Mouse (Mus musculus) left cerebral cortex, adult 18-20 months (tissue): ENCODE measurements around the gene Nasp. TPM values are rescaled to one million over a fixed set of nuclear protein-coding genes. Genes with fewer than 3 reads are reported as not detected.

ENCODE experiments used
- total RNA-seq, 2 experiments: library from RNA; stranded (reverse); gene quantifications; 2 replicates each; pipeline ENCODE4 v1.2.3; 2021

Gene Nasp
- total RNA-seq, 2 experiments from 2014 or later, result 24.4 to 30.2 TPM

Other genes starting within 250 kb of the Nasp start
- gene Mast2, start 163.8 kb downstream of the Nasp start, total RNA-seq, result 100 to 1,000 TPM; 108 to 112 TPM
- gene Ipp, start 120.4 kb downstream of the Nasp start, total RNA-seq, result 10 to 100 TPM; 18.4 to 19.2 TPM
- 1 to 10 TPM; 8.6 to 9.5 TPM for gene Tmem69, start 72.0 kb downstream of the Nasp start, total RNA-seq
- 10 to 100 TPM; 40.5 to 47.2 TPM for gene Gpbp1l1, start 70.3 kb downstream of the Nasp start, total RNA-seq
- gene Ccdc17, start 31.3 kb downstream of the Nasp start, total RNA-seq, result 1 to 10 TPM; 3.9 to 6.1 TPM
- gene Akr1a1, start 23.7 kb upstream of the Nasp start, total RNA-seq, result 100 to 1,000 TPM; 419 to 426 TPM
- 100 to 1,000 TPM; 145 to 162 TPM for gene Prdx1, start 57.6 kb upstream of the Nasp start, total RNA-seq
- 10 to 100 TPM; 16.1 to 17.5 TPM for gene Mmachc, start 80.5 kb upstream of the Nasp start, total RNA-seq
- gene Ccdc163, start 80.6 kb upstream of the Nasp start, total RNA-seq, result 1 to 10 TPM; 5.5 to 6.2 TPM
- 1 to 10 TPM; 3.6 to 4.5 TPM for gene Tesk2, start 93.0 kb upstream of the Nasp start, total RNA-seq
- gene Toe1, start 179.7 kb upstream of the Nasp start, total RNA-seq, result 10 to 100 TPM; 12.5 to 15.1 TPM
- 1 to 10 TPM; 2.0 to 3.3 TPM for gene Mutyh, start 179.8 kb upstream of the Nasp start, total RNA-seq
- gene Hpdl, start 193.8 kb upstream of the Nasp start, total RNA-seq, result 1 to 10 TPM; 1.5 to 1.6 TPM
- 10 to 100 TPM in 1 of 2 experiments, 1 to 10 TPM in 1; 9.6 to 10.9 TPM for gene Zswim5, start 249.4 kb upstream of the Nasp start, total RNA-seq